Mouse (Mus musculus): ENCODE data around the gene Slc17a7. TPM values are rescaled to one million over a fixed set of nuclear protein-coding genes. Genes with fewer than 3 reads are reported as not detected.
A peak's percentile ranks its signal among the peaks of the same experiment; 100 is the strongest.

Gene Slc17a7
- polyA plus RNA-seq (2015; fragmentation: Nextera tagmentation; extraction: Ambion mirVana), result 0.55 and 1.1 TPM in 2 replicates

- H3K9ac ChIP-seq (ENCODE audit: low read depth, low read length), result peak within 1 kb of the TSS; percentile 44; the same call in 1 of the 2 replicates
- peaks cover 54% of the 10 kb centered on the region for H3K27me3 ChIP-seq (ENCODE audit: control insufficient read depth, insufficient read depth, low read depth, low read length)
- H3K27ac ChIP-seq (ENCODE audit: low read length), result no peak within 1 kb of the TSS
Measured at GRCm38 (mm10) chr7:45163735-45164490, at the start of gene Slc17a7. TSS of gene Slc17a7 (plus strand) at chr7:45163949.

DNA sequence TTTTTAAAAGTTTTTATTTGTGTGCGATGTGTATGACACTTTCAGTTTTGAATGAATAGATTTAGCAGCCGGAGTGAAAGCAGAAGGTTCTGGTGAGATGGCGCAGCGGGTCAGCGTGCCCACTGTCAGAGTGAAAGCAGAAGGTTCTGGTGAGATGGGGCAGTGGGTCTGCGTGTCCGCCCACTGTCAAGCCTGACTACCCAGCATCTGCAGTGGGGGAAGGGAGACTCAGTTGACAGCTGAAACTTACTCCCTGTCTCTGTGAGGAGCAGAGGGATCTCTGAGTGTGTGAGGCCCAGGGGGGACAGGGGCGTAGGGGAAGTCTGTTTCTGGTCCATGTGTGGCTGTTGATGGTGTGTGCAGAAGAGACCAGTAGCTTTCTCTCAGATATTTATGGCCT, 46.2 kb upstream of the Slc17a7 start:
- Histone ChIP-seq H3K9ac (ENCODE audit: low read depth, low read length) (no peak overlapping the region), H3K27ac (ENCODE audit: low read length) (no peak overlapping the region), H3K4me3 (ENCODE audit: low read depth, low read length) (no peak overlapping the region), H3K36me3 (ENCODE audit: control insufficient read depth, insufficient read depth, low read length) (peaks cover 28% of the 10 kb centered on the region), H3K27me3 (ENCODE audit: control insufficient read depth, insufficient read depth, low read depth, low read length) (no peaks in the 10 kb centered on the region), H3K4me1 (ENCODE audit: control insufficient read depth, insufficient read depth, low read length) (peaks cover 6% of the 10 kb centered on the region; the same call in 1 of the 2 replicates), H3K9me3 (replicated peaks; ENCODE audit: control insufficient read depth, low read length, poor library complexity, severe bottlenecking) (no peaks in the 10 kb centered on the region), H3K4me2 (ENCODE audit: low read length) (no peak overlapping the region)
- WGBS, result 82% methylated on average over 8 of the region's 8 CpGs
- no peak for ATAC-seq

More at GRCm38 (mm10) chr7:45163735-45164490, at the start of gene Slc17a7:
- peaks cover 20% of the 10 kb centered on the region for H3K4me1 ChIP-seq (ENCODE audit: control insufficient read depth, insufficient read depth, low read length)
- peak within 1 kb of the TSS; percentile 36 for H3K4me3 ChIP-seq (ENCODE audit: low read depth, low read length)
- ATAC-seq, result no peak
- 1% methylated on average over 39 of the region's 41 CpGs for WGBS
- H3K4me2 ChIP-seq (ENCODE audit: low read length), result peak within 1 kb of the TSS; percentile 57
- peaks cover 6% of the 10 kb centered on the region; the same call in 1 of the 2 replicates for H3K36me3 ChIP-seq (ENCODE audit: control insufficient read depth, insufficient read depth, low read length)
- H3K9me3 ChIP-seq (replicated peaks; ENCODE audit: control insufficient read depth, low read length, poor library complexity, severe bottlenecking), result no peaks in the 10 kb centered on the region

GRCm38 (mm10) chr7:45118336-45118735, 45.4 kb upstream of the Slc17a7 start:
- no peak for ATAC-seq
- H3K9me3 ChIP-seq (replicated peaks; ENCODE audit: control insufficient read depth, low read length, poor library complexity, severe bottlenecking), result no peaks in the 10 kb centered on the region
- no peaks in the 10 kb centered on the region for H3K27me3 ChIP-seq (ENCODE audit: control insufficient read depth, insufficient read depth, low read depth, low read length)
- peaks cover 13% of the 10 kb centered on the region for H3K4me1 ChIP-seq (ENCODE audit: control insufficient read depth, insufficient read depth, low read length)
- H3K27ac ChIP-seq (ENCODE audit: low read length), result no peak overlapping the region
- H3K9ac ChIP-seq (ENCODE audit: low read depth, low read length), result no peak overlapping the region
- H3K36me3 ChIP-seq (ENCODE audit: control insufficient read depth, insufficient read depth, low read length), result peaks cover 31% of the 10 kb centered on the region
- no peak overlapping the region for H3K4me2 ChIP-seq (ENCODE audit: low read length)
- 91% methylated on average over 6 of the region's 6 CpGs for WGBS
- H3K4me3 ChIP-seq (ENCODE audit: low read depth, low read length), result no peak overlapping the region

DNA sequence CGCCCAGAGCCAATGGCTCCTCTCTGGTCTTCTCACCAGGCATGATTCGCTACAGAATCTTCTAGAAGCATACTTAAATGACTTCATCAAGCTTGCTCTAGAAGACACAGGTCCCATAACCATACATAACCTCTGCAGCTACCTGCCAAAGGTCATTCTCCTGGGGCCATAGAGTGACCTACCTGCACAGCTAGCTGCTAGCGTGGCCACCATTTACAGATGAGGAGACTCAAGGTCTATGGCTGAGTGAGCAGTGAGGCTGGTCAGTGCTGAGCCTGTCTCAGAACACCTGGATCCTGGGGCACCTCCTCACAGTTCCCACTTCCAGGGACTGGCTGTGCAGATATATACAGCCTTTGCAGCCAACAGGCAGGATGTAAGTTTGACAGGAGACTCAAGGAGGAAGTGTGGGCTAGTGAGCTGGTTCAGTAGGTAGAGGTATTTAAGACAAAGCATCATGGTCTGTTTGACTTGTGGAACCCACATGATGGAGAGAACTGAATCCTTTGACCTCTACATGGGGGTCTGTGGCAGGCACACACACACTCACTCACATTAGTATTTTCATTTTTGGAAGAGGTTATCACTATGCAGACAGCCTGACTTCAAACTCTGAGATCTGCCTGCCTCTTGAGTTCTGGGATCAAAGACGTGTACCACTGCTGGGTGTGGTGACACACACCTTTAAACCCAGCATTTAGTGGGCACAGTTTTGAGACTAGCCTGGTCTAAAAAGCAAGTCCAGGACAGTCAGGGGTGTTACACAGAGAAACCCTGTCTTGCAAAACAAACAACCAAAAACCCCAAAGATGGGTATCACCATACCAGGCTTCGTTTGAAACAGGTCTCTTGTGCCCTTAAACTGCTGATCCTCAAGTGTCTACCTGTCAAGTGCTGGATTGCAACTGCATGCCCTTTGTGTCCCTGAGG, 43.7 kb upstream of the Slc17a7 start:
- WGBS, result 86% methylated on average over 5 of the region's 5 CpGs

GRCm38 (mm10) chr7:45121404-45121803, 42.3 kb upstream of the Slc17a7 start:
- Histone ChIP-seq H3K4me3 (ENCODE audit: low read depth, low read length) (no peak overlapping the region), H3K27ac (ENCODE audit: low read length) (no peak overlapping the region)

More for the DNA sequence above, 43.7 kb upstream of the Slc17a7 start:
- Histone ChIP-seq H3K4me1 (ENCODE audit: control insufficient read depth, insufficient read depth, low read length) (peaks cover 19% of the 10 kb centered on the region), H3K9ac (ENCODE audit: low read depth, low read length) (no peak overlapping the region), H3K4me2 (ENCODE audit: low read length) (no peak overlapping the region), H3K27ac (ENCODE audit: low read length) (no peak overlapping the region), H3K27me3 (ENCODE audit: control insufficient read depth, insufficient read depth, low read depth, low read length) (no peaks in the 10 kb centered on the region), H3K9me3 (replicated peaks; ENCODE audit: control insufficient read depth, low read length, poor library complexity, severe bottlenecking) (no peaks in the 10 kb centered on the region), H3K4me3 (ENCODE audit: low read depth, low read length) (no peak overlapping the region), H3K36me3 (ENCODE audit: control insufficient read depth, insufficient read depth, low read length) (peaks cover 31% of the 10 kb centered on the region)
- no peak for ATAC-seq

DNA sequence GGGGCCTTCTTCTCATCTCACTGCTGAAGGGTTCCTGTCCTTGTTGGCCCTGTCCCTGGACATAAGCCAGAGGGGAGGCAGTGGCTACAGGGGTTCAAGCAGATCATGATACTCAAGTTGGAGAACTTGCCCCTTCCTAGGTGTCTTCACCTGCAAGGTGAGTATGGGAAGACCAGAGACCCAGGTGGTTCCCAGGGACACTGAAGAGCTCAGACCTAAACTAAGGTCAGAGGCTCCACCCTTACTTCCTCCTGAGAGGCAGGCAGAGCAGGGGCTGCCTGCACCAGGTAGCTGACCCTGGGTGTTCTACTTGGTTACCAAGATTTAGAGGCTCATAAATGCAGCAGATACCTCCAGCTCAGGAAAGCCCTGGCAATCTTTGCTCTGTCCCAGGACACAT, 41.8 kb upstream of the Slc17a7 start:
- no peaks in the 10 kb centered on the region for H3K9me3 ChIP-seq (replicated peaks; ENCODE audit: control insufficient read depth, low read length, poor library complexity, severe bottlenecking)
- no peak overlapping the region for H3K4me2 ChIP-seq (ENCODE audit: low read length)
- ATAC-seq, result no peak
- H3K9ac ChIP-seq (ENCODE audit: low read depth, low read length), result no peak overlapping the region
- H3K4me3 ChIP-seq (ENCODE audit: low read depth, low read length), result no peak overlapping the region
- H3K27me3 ChIP-seq (ENCODE audit: control insufficient read depth, insufficient read depth, low read depth, low read length), result no peaks in the 10 kb centered on the region
- no peak overlapping the region for H3K27ac ChIP-seq (ENCODE audit: low read length)
- H3K4me1 ChIP-seq (ENCODE audit: control insufficient read depth, insufficient read depth, low read length), result peaks cover 31% of the 10 kb centered on the region
- H3K36me3 ChIP-seq (ENCODE audit: control insufficient read depth, insufficient read depth, low read length), result peaks cover 50% of the 10 kb centered on the region

More at GRCm38 (mm10) chr7:45121404-45121803, 42.3 kb upstream of the Slc17a7 start:
- no peaks in the 10 kb centered on the region for H3K27me3 ChIP-seq (ENCODE audit: control insufficient read depth, insufficient read depth, low read depth, low read length)
- no peak overlapping the region for H3K9ac ChIP-seq (ENCODE audit: low read depth, low read length)
- WGBS, result 71% methylated on average over 7 of the region's 8 CpGs
- no peaks in the 10 kb centered on the region for H3K9me3 ChIP-seq (replicated peaks; ENCODE audit: control insufficient read depth, low read length, poor library complexity, severe bottlenecking)
- peaks cover 45% of the 10 kb centered on the region for H3K36me3 ChIP-seq (ENCODE audit: control insufficient read depth, insufficient read depth, low read length)
- H3K4me1 ChIP-seq (ENCODE audit: control insufficient read depth, insufficient read depth, low read length), result peaks cover 26% of the 10 kb centered on the region
- H3K4me2 ChIP-seq (ENCODE audit: low read length), result no peak overlapping the region
- no peak for ATAC-seq

DNA sequence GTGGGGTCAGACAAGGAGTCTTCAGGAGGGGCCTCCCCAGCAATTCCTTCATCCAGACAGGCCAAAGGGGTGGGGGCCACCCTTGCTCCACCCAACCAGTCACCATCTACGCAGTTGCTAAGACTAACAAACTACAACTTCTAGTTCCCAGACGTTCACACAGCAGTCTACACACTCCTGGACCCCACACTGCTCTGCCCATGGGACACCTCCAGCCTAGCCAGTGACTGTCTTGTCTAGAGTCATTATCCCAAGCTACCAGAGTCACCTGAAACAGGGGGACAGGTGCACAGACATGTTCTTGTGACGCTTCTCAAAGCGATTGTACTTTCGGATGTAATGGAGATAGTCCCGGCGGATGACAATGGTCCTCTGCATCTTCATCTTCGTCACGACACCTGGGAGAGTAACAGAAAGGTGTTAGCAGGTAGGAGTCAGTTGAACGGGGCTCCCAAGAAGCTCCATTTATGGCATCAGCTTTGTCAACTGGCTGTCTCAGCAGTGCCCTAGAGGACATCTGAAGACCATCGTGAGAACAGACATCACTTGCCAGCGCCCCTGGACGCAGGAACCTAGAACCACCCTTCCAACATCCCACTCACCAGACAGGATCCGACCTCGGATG, 41.1 kb upstream of the Slc17a7 start:
- no peaks in the 10 kb centered on the region for H3K27me3 ChIP-seq (ENCODE audit: control insufficient read depth, insufficient read depth, low read depth, low read length)
- peak overlapping the region; percentile 93 for H3K9ac ChIP-seq (ENCODE audit: low read depth, low read length)
- ATAC-seq, result no peak
- H3K4me1 ChIP-seq (ENCODE audit: control insufficient read depth, insufficient read depth, low read length), result peaks cover 38% of the 10 kb centered on the region
- no peaks in the 10 kb centered on the region for H3K9me3 ChIP-seq (replicated peaks; ENCODE audit: control insufficient read depth, low read length, poor library complexity, severe bottlenecking)
- peak overlapping the region; percentile 91 for H3K4me3 ChIP-seq (ENCODE audit: low read depth, low read length)
- H3K4me2 ChIP-seq (ENCODE audit: low read length), result peak overlapping the region; percentile 91
- peaks cover 50% of the 10 kb centered on the region for H3K36me3 ChIP-seq (ENCODE audit: control insufficient read depth, insufficient read depth, low read length)
- H3K27ac ChIP-seq (ENCODE audit: low read length), result no peak overlapping the region
- 87% methylated on average over 15 of the region's 15 CpGs for WGBS

DNA sequence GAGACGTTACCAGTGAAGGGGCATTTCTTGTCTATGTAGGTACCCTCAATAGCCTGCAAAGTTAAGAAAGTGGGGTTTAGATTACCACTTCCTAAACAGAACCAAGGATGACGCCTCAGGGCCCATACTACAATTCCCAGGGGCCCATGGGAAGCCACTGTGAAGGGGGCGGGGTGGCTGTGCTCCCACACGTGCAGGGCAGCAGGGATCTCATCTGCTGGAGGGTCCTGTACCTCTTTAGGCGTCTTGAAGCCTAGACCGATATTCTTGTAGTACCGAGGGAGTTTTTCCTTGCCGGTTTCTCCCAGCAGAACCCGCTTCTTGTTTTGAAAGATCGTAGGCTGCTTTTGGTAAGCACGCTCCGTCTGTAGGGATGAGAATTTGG, 40.6 kb upstream of the Slc17a7 start:
- Histone ChIP-seq H3K27me3 (ENCODE audit: control insufficient read depth, insufficient read depth, low read depth, low read length) (no peaks in the 10 kb centered on the region), H3K4me2 (ENCODE audit: low read length) (peak overlapping the region; percentile 91), H3K9me3 (replicated peaks; ENCODE audit: control insufficient read depth, low read length, poor library complexity, severe bottlenecking) (no peaks in the 10 kb centered on the region), H3K4me1 (ENCODE audit: control insufficient read depth, insufficient read depth, low read length) (peaks cover 39% of the 10 kb centered on the region), H3K27ac (ENCODE audit: low read length) (peak overlapping the region; percentile 87), H3K4me3 (ENCODE audit: low read depth, low read length) (peak overlapping the region; percentile 91), H3K36me3 (ENCODE audit: control insufficient read depth, insufficient read depth, low read length) (peaks cover 50% of the 10 kb centered on the region), H3K9ac (ENCODE audit: low read depth, low read length) (peak overlapping the region; percentile 93)
- no peak for ATAC-seq
- 22% methylated on average over 12 of the region's 12 CpGs for WGBS

Measured in midbrain, embryonic 16.5 days (tissue).